Mouse (Mus musculus): ENCODE results near the gene Ddx46.

Ddx46 gene

DNA sequence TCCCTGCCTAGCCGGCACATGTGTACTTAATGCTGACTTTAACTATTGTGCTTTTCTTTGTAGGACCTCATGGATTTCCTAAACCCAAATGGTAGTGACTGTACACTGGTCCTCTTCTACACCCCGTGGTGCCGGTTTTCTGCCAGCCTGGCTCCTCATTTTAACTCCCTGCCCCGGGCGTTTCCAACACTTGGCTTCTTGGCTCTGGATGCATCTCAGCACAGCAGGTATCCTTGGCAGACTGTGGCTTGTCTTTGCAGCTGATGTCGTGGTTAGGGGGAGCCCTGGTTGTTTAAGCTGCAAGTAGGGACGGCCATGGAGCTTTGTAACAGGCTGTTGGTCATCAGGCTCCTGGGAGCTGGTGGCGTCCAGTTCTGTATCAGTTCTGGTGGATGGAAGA lies 86.7 kb downstream of the Ddx46 start:
- no peak for DNase-seq (ENCODE audit: low spot score)

DNA sequence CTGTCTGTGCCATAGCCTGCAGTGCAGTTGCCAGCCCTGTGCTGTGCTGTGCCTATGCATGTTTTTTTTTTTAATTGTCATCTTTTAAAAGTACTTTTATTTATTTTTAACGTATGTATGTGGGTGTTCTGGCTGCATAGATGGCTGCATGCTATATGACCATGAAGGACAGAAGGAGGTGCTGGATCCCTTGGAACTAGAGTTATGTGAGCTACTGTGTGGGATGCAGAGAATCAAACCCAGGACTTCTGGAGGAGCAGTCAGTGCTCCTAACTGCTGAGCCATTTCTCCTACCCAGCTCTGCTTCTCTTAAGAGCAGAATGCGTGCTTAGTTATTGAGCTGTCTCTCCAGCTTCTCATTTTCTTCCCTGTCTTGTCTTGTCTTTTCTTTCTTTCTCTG lies 87.2 kb downstream of the Ddx46 start:
- DNase-seq (ENCODE audit: low spot score) = no peak

DNA sequence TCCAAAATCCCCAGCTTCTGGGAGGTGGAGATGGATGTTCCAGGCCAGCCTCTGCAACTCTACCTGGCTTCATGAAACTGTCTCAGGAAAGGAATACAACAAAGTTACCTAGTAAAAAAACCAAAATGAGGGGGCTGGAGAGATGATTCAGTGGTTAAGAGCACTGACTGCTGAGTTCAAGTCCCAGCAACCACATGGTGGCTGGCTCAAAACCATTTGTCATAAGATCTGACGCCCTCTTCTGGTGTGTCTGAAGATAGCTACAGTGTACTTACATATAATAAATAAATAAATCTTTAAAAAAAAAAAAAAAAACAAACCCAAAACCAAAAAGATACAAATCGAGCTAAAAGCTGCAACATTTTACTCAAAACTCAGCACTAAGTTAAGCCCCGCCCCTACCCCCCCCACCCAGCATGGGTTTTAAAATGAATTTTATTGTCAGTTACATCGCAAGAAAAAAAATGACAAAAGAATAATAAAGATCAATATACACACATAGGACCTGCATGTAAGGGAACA lies 91.8 kb downstream of the Ddx46 start:
- DNase-seq (ENCODE audit: low spot score) = peak; percentile 44

DNA sequence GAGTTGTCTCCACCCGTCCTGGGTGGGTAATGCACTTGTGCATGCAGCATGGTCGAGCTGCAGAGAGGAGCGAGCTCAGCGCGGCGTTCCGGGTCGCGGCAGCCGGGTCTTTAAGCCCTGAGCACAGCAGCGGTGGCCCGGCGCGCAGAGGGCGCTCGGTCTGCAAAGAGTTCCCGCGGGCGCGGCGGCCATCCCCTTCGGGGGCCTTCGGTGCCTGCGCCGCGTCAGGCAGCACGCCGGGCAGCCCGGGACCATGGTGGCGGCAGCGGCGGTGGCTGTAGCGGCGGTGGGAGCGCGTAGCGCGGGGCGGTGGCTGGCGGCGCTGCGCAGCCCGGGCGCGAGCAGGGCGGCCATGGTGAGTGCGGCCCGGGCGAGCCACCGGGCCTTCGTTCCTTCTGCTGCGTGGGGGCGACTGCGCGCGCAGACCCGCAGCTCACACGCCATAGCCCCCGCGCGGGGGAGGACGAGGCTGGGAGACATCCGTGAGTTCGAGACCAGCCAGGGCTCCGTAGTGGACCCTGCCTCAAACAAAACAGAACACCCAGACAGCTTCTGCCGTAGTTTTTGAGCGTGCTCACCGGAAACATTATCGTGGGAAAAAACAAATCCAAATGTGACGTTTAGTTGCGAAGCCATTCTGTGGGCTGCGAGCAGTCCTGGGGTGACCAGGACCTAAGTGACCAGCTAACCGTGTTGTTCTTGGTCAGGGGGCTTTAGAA lies 92.5 kb downstream of the Ddx46 start, which contains the start of gene Pcbd2:
Pcbd2 (plus strand) TSS at position 249 of the 719 bp plus-strand sequence.
- DNase-seq (ENCODE audit: low spot score) = peak; percentile 85

DNA sequence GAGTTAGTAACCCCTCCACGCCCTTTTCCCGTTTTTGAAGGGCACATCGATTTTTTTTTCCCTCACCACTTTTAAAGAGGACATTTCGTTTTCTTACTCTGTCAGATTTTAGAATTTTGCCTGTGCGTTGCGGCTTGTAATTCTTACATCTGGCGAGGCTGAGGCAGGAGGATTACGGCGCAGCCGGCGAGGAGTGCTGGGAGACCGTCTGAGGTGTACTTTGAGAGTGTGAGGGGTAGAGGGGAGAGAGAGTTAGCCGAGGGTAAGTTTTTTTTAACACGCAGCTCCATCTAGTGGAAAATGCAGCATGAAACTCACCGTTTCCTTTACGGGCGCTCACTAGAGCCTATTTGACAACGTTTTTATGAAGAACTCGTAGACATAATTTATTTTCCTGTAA lies 93.0 kb downstream of the Ddx46 start:
- peak; percentile 86 for DNase-seq (ENCODE audit: low spot score)

DNA sequence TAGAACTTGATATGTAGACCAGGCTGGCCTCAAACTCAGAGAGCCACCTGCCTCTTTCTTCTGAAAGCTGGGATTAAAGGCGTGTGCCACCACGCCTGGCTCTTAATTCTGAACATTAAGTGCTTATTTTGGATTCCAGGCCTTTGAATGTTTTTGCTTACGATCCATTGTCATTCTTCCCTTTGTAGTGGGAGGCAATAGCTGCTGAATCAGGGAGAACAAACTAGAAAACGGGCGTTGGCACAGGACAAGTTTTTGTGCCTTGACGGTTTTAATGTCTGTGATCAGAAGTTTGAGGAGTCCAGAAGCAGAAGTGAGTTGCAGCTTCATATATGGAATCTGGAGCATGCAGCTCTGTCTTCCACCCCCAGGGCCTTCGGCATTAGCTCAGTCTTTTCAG lies 95.9 kb downstream of the Ddx46 start:
- DNase-seq (ENCODE audit: low spot score) = no peak
